Mouse (Mus musculus) frontal cortex, postnatal 10 days (tissue): ENCODE measurements around the gene Gfpt2.
"Not testable (repeated sequence)": the region's sequence is repeated elsewhere in the genome, so short reads cannot be mapped to it uniquely, and the experiment has no call there.

ENCODE experiments used
- DNase-seq, 2 experiments: peaks; one replicate each; pipeline ENCODE4 v3.0.0; 2022; ENCODE audit warnings: low spot score in 2 of 2, mixed read lengths in 1 of 2

Gene Gfpt2

DNA sequence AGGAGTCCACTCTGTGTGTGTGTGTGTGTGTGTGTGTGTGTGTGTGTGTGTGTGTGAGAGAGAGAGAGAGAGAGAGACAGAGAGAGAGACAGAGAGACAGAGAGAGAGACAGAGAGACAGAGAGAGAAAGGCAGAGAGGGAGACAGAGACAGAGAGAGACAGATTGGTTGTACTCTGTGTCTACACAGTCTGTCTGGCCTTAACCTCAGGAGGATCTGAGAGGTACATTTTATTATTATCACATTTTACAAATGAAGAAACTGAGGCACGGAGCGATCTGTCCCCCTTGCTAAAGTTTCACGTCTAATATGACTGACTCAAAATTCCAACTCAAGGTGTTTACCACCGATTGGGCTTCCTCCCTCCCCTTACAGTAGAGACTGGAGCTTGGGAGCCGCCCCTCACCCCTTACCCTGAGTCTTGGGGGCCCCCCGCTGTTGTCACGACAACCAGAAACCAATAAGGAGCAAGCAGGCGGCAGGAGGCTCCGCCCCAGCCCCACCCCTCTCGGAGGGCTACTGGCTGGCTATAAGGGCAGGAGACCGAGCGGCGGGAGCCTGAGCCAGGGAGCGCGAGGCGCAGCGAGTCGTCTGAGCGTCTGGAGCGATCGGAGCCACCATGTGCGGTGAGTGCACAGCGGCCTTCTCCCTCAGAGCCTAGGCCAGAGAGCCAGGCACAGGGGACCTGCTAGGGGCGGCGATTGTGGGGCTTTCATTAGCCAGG lies at the start of gene Gfpt2:
TSS of gene Gfpt2 (plus strand) at position 560 of the 723 bp plus-strand sequence.
- DNase-seq = peak; percentile 82 to 84

- DNase-seq = no peak
These were observed 49.0 kb upstream of the Gfpt2 start for GRCm38 (mm10) chr11:49744981-49745380.

DNA sequence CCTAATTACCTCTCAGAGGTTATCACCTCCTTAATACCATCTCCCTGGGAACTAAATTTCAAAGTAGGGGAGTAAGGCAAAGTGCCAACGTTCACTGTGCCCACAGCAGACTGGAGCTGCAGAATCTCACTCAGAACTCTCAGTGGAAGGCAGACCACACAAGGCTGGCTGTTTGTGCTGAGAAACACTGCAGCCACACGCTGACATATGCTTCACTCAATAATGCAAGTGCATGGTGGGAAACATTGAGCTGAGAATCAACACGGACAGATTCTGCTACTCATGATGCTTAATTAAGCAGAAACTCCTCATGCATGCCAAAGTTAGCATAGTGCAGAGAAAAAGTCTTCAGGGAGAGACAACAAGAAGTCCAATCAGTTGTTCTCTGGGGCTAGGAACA lies 48.1 kb upstream of the Gfpt2 start:
- no peak for DNase-seq

- DNase-seq = no peak
These were observed 47.2 kb upstream of the Gfpt2 start for GRCm38 (mm10) chr11:49746756-49747155.

GRCm38 (mm10) chr11:49754958-49755665 lies 38.9 kb upstream of the Gfpt2 start:
- no peak for DNase-seq

- DNase-seq = no peak
These were observed 35.9 kb upstream of the Gfpt2 start for GRCm38 (mm10) chr11:49758096-49758495.

- DNase-seq = no peak
These were observed 32.8 kb upstream of the Gfpt2 start for GRCm38 (mm10) chr11:49761130-49761529.

- no peak for DNase-seq
These were observed 30.4 kb upstream of the Gfpt2 start for GRCm38 (mm10) chr11:49763555-49763954.

- no peak for DNase-seq
These were observed 30.0 kb upstream of the Gfpt2 start for GRCm38 (mm10) chr11:49764023-49764422.

GRCm38 (mm10) chr11:49764639-49765299 lies 29.2 kb upstream of the Gfpt2 start:
- peak in 1 of 2 experiments; percentile 11 for DNase-seq

DNA sequence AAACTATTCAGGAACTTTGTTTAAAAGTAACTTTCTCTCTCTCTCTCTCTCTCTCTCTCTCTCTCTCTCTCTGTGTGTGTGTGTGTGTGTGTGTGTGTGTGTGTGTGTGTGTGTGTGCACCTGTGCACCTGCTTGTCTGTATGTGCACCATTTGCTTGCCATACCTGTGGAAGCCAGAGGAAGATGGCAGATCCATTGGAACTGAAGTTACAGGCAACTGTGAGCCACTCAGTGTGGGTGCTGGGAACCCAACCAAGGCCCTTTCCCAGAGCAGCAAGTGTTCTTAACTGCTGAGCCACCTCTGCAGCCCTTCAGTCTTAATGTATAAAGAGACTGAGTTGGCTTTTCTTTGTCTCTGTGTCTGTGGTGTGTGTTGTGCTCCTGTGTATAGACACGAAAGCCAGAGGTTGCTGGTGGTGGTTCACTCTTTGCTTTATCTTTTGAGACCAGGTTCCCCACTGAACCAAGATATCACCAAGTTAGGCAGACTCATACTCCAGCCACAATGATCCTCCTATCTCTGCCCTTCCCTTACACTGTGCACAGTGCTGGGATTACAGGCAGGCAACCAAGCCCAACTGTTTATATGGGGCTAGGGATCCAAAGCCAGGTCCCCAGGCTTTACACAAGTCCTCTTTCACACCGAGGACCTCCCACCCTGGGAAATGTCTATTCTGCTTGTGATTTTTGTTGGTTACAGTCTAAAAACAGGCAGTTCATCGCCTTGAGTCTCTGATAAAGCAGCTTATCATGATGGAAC lies 28.4 kb upstream of the Gfpt2 start:
- DNase-seq = no peak

DNA sequence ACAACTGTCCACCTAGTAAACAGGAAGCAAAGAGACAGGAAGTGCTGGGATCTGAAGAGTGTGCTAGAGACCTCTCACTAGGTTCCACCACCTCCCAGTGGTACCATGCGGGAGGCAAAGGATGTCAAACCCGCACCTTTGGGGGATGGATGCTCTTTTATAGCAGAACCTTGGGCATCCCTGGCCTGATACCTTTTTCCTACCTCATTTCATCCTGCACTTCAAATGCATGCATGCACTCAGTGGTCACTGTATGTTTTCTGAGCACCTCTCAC lies 27.9 kb upstream of the Gfpt2 start:
- DNase-seq = no peak

DNA sequence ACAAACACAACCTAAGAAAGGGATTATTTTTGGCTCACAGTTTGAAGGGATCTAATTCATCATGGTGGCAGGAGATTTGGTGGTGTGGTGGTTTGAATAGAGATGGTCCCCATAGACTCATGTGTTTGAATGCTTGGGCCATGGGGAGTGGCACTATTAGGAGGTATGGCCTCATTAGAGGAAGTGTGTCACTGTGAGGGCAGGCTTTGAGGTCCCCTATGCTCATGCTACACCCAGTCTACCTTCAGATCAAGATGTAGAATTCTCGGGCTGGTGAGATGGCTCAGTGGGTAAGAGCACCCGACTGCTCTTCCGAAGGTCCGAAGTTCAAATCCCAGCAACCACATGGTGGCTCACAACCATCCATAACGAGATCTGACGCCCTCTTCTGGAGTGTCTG lies 26.5 kb upstream of the Gfpt2 start:
- not testable (repeated sequence) for DNase-seq

GRCm38 (mm10) chr11:49768781-49769180 lies 25.2 kb upstream of the Gfpt2 start:
- no peak for DNase-seq

GRCm38 (mm10) chr11:49770676-49771550 lies 23.1 kb upstream of the Gfpt2 start:
- no peak for DNase-seq

- DNase-seq = no peak
These were observed 21.7 kb upstream of the Gfpt2 start for GRCm38 (mm10) chr11:49772251-49772650.

- DNase-seq = no peak
These were observed 19.1 kb upstream of the Gfpt2 start for GRCm38 (mm10) chr11:49774894-49775293.

DNA sequence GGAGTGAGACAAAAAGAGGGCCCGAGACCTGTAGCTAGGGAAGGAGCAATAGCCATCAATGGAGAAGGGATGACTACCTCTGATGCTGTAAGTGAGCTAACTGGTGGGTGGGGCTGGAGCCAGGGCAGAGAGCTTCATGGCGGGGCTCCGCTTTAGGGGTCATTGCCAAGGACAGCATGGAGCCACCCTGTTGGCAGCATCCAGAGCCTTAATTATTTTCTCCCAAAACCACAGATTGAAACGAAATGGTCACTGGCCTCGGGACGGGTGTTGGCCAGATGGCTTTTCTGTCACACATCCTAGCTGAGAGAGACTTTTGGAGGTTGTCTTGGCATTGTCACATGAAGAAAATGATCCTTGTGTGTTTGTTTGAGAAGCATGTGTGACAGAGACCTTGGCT lies 15.1 kb upstream of the Gfpt2 start:
- DNase-seq = no peak

DNA sequence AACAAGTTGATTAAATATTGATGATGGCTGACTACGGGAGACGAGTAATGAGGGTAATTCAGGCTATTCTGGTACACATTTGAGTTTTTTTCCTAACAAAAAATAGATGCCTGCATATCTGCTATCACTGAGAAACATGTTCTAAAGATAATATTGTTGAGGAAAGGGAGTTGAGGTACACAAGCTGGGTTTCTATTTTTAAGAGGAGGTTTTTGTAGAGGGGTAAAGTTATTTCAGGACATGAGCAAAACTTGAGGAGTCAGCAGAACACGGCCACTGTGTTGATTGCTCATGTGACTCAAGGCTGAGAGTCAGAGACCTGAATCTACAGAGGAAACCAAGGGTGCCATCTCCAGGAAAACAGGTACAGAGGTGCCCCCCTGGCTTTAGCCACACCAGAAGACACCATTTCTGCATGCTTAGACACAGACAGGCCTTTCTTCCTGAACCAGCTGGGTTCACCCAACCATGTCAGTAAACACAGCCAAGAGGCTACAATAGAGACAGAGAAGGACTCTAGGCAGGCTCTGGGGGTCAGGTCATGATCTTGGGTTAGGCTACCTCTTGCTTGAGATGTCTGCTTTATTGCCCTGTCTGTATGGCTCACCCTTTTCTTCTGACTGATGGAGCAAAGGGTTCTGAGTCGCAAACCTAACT lies 13.7 kb upstream of the Gfpt2 start:
- no peak for DNase-seq

GRCm38 (mm10) chr11:49781833-49782399 lies 12.1 kb upstream of the Gfpt2 start:
- DNase-seq = no peak
